Mouse (Mus musculus): ENCODE results near the gene Clstn1.

Clstn1 gene

GRCm38 (mm10) chr4:149679056-149679770, 92.9 kb downstream of the Clstn1 start:
- DNase-seq = no peak

- no peak for DNase-seq
These were observed 97.6 kb downstream of the Clstn1 start for GRCm38 (mm10) chr4:149683875-149684274.

GRCm38 (mm10) chr4:149684841-149685623, 98.8 kb downstream of the Clstn1 start:
- DNase-seq = no peak

GRCm38 (mm10) chr4:149688861-149689260, 102.6 kb downstream of the Clstn1 start:
- DNase-seq = no peak

- DNase-seq = no peak
These were observed 103.8 kb downstream of the Clstn1 start for GRCm38 (mm10) chr4:149689822-149690700.

DNA sequence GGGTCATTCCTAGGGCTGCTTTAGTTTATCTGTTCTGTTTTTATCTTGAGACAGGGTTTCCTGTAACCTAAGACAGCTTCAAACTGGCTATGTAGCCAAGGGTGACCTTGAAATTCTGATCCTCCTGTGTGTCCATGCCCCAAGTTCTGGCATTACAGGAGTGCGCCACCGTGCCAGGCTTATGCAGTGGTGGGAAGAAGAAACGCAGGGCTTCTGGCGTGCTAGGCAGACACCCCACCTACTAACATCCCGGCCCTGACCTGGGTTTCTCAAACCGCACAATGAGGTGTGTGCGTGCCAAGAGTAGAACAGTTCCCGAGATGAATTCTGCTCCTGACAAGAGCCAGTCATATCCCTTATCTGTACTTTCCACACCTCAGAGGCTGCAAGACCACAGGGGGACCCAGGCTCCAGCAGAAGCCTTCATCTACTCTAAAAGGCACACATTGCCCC, 104.6 kb downstream of the Clstn1 start:
- DNase-seq = no peak

DNA sequence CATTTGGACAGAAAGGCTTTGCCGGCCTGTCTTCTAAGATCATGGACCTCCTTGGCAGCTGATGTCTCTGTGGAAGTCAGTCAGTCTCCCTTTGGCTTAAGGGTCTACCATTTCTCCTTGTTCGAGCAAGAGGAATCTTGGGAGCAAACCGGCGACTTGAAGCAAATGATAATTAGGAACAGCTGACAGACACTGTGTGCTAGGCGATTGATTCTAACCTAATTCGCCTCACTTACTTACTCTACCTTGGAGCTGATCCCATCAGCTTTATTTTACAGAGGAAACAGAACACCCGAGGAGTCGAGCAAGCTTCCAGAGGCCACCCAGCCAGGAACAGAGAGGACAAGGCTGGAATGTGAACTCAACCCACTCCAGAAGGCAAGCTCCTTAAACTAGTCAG, 105.1 kb downstream of the Clstn1 start:
- DNase-seq = no peak

DNA sequence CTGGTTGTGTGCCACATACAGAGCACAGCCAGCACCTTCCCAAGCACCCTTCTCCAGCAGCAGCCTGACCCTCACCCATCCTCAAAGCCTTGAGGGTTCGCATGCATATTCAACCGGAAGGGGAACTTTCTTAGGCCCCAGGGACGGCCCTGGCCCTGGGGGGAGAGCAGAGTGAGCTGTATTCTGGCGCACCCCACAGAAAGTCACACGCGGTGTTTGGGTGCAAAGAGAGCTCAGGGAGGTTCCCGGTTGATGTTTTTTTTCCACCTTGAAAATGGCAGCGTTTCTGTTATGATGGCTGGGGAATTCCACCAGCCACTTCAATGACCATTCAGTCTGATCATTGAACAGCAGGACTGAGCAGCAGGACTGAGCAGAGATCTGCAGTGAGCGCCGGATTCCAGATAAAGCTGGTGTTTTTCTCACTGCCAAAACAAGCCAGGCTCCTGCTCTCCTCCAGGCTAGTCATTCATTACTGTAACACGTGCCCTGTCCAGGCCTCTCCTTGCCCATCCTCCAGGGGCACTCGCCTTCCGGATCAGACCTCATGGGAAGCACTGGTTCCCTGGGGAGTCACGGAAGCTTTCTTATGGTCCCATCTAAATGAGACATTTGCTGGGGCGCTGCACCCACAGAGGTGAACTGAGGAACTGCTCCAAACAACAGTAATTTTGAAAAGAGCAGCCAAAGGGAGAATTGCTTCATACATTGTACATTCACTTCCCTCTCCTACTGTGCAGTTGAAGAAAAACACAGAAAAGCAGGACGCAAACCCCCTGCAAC, 110.1 kb downstream of the Clstn1 start:
- DNase-seq = peak; percentile 69

DNA sequence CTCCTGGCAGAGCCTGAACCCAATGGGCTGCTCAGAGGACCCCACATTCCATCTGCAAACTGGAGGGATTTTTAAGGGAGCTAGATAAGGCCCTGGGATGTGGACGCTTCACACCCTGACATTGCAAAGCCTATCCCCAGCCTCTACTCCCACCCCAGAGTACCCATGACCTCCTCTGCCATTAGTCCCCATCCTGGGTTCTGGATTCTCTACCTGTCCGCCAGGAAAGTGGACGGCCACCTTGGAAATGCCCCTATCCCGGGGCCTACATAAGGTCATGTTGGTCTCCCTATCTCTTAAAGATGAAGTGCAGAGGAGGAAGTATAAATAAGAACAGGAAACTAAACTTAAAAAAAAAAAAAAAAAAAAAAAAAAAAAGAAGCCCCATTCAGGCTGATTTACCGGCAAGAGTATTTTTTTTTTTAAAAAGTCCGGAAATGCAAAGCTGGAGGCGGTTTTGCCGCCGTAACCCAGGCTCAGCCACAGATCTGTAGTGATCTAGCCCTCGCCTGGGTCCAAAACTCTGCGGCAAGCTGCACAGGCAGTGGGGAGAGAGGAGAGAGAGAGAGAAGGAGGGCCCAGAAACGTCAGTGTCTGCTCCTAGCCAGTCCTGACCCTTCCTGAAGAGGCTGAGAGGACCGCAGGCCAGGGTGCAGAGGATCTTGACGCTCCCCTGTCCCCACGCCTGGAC, 111.4 kb downstream of the Clstn1 start:
- no peak for DNase-seq

GRCm38 (mm10) chr4:149698197-149698821, 112.0 kb downstream of the Clstn1 start:
- DNase-seq = peak; percentile 50

Measured in kidney, adult 11 months (tissue).